Mouse (Mus musculus) hindbrain, embryonic 14.5 days (tissue): ENCODE results near the gene Mrtfa. TPM values are rescaled to one million over a fixed set of nuclear protein-coding genes. Genes with fewer than 3 reads are reported as not detected.

Experiments
- ATAC-seq: fragments of 200-750 bp; cut with Nextera tagmentation; 2 replicates; pipeline ENCODE4 v1.8.0; 2017; ENCODE audit warnings: moderate number of reproducible peaks, mild to moderate bottlenecking, moderate TSS enrichment, moderate library complexity; ENCODE audit not compliant: low FRiP score
- DNase-seq: peaks from one replicate; pipeline ENCODE4 v3.0.0-alpha.2; 2015; ENCODE audit warnings: low spot score
- H3K27ac ChIP-seq: fragments of 300-500 bp; sonication (generic); 2 replicates; pipeline ENCODE4 v1.5.1; 2014; ENCODE audit warnings: mild to moderate bottlenecking, moderate library complexity
- H3K27me3 ChIP-seq: fragments of 300-500 bp; sonication (generic); 2 replicates; pipeline ENCODE4 v1.6.1; 2014; ENCODE audit warnings: mild to moderate bottlenecking, low read length, mixed read lengths; ENCODE audit not compliant: control insufficient read depth, insufficient read depth
- H3K36me3 ChIP-seq: fragments of 300-500 bp; sonication (generic); replicated peaks from 2 replicates; pipeline ENCODE4 v1.6.1; 2014; ENCODE audit not compliant: control insufficient read depth, insufficient read depth
- H3K4me1 ChIP-seq: fragments of 300-500 bp; sonication (generic); replicated peaks from 2 replicates; pipeline ENCODE4 v1.6.1; 2014; ENCODE audit warnings: antibody characterized with exemption, low read length, mixed read lengths; ENCODE audit not compliant: control insufficient read depth, insufficient read depth
- H3K4me2 ChIP-seq: fragments of 300-500 bp; sonication (generic); replicated peaks from 2 replicates; pipeline ENCODE4 v1.6.1; 2014; ENCODE audit warnings: mild to moderate bottlenecking, moderate library complexity
- H3K4me3 ChIP-seq: fragments of 300-500 bp; sonication (generic); replicated peaks from 2 replicates; pipeline ENCODE4 v1.5.1; 2014; ENCODE audit warnings: mild to moderate bottlenecking, low read length
- H3K9ac ChIP-seq: fragments of 300-500 bp; sonication (generic); 2 replicates; pipeline ENCODE4 v1.6.1; 2014
- H3K9me3 ChIP-seq: fragments of 300-500 bp; sonication (generic); 2 replicates; pipeline ENCODE4 v1.6.1; 2016; ENCODE audit warnings: low read length; ENCODE audit not compliant: control insufficient read depth
- WGBS: fragments of 180-500 bp; shearing (Covaris S2); extraction: QIAGEN DNeasy Blood & Tissue Kit; methylation state at CpG from one replicate; pipeline ENCODE4 v1.1.7; 2014; 5-methylcytosine and 5-hydroxymethylcytosine counted together
- polyA plus RNA-seq: library from polyadenylated mRNA; unstranded; fragments of >200 nt; fragmentation: Nextera tagmentation; extraction: Ambion mirVana; gene quantifications from 2 replicates; pipeline ENCODE4 v1.2.1, GENCODE M21; 2014

Mrtfa gene
- polyA plus RNA-seq, 1 experiment from 2014 or later = 31.5 TPM

DNA sequence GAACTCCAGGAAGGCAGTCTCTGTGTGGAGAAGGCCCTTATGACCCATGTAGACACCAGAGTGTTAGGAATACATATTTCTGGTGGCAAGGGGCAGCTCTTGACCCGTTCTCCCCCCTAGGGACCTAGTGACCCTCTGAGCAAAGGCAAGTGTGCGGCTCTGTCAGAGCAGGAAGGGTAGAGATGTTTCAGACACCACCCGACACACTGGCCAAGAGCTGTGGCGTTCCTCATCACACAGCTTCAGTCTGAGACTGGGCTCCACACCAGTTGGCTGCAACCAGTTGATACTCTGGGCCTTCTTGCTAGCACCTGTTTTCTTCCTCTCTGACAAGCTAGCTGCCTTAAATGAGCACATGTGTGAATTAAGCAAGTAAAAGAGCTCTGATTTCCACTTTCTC lies 158.9 kb downstream of the Mrtfa start:
- no peak overlapping the region for H3K4me3 ChIP-seq
- no peak overlapping the region for H3K9ac ChIP-seq
- H3K9me3 ChIP-seq = no peaks in the 10 kb centered on the region
- 85% methylated on average over 4 of the region's 4 CpGs for WGBS
- no peak overlapping the region for H3K27ac ChIP-seq
- ATAC-seq = no peak
- peaks cover 8% of the 10 kb centered on the region for H3K4me1 ChIP-seq
- no peaks in the 10 kb centered on the region for H3K27me3 ChIP-seq
- no peaks in the 10 kb centered on the region for H3K36me3 ChIP-seq
- DNase-seq = no peak
- no peak overlapping the region for H3K4me2 ChIP-seq

DNA sequence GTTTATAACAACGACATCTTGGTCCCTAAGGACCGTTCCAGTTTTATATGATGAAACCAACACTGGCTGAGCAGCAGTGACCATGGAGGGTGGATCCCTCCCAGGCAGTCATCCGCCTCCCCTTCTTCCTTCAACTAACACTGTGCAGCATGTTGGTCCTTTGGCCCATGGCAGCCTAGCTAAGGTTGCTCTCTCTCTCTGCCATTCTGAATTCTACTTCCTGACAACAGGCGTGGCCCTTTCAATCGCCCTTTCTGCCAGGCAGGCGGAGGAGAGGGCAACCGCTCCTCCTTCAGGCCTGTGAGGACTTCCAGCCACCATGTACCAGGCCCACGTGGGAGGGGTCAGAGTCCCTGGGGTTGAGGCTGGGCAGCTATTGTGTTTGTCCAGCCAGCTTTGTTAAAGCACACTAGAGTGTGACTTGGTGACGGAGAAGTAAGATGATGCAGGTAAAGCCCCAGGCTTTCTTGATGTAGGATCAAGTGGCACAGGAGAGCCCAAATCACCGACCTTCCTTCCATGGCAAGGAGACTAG lies 159.6 kb downstream of the Mrtfa start:
- ATAC-seq = no peak

GRCm38 (mm10) chr15:81027378-81028173 lies 163.0 kb downstream of the Mrtfa start:
- ATAC-seq = peak; percentile 37; the same call in 1 of the 2 replicates
- Histone ChIP-seq H3K4me2 (no peak overlapping the region), H3K27me3 (no peaks in the 10 kb centered on the region), H3K4me3 (no peak overlapping the region), H3K36me3 (no peaks in the 10 kb centered on the region), H3K4me1 (no peaks in the 10 kb centered on the region), H3K27ac (0 out of 2 replicates have a peak overlapping the region, but pooled peaks have one; percentile 26), H3K9me3 (no peaks in the 10 kb centered on the region), H3K9ac (no peak overlapping the region)
- peak; percentile 88 for DNase-seq
- WGBS = 43% methylated on average over 8 of the region's 8 CpGs

More for the DNA sequence above, 159.6 kb downstream of the Mrtfa start:
- peaks cover 8% of the 10 kb centered on the region for H3K4me1 ChIP-seq
- no peak overlapping the region for H3K9ac ChIP-seq
- DNase-seq = no peak
- no peaks in the 10 kb centered on the region for H3K36me3 ChIP-seq
- no peak overlapping the region for H3K27ac ChIP-seq
- no peak overlapping the region for H3K4me2 ChIP-seq
- no peaks in the 10 kb centered on the region for H3K9me3 ChIP-seq
- no peak overlapping the region for H3K4me3 ChIP-seq
- 55% methylated on average over 10 of the region's 10 CpGs for WGBS
- no peaks in the 10 kb centered on the region for H3K27me3 ChIP-seq

- H3K36me3 ChIP-seq = peaks cover 3% of the 10 kb centered on the region
- DNase-seq (no peak), ATAC-seq (no peak)
- H3K4me1 ChIP-seq = no peaks in the 10 kb centered on the region
- H3K9me3 ChIP-seq = no peaks in the 10 kb centered on the region
- 83% methylated on average over 5 of the region's 5 CpGs for WGBS
- no peak overlapping the region for H3K9ac ChIP-seq
- no peaks in the 10 kb centered on the region for H3K27me3 ChIP-seq
- no peak overlapping the region for H3K4me2 ChIP-seq
- no peak overlapping the region for H3K4me3 ChIP-seq
- no peak overlapping the region for H3K27ac ChIP-seq
Measured at GRCm38 (mm10) chr15:81026901-81027300, 163.7 kb downstream of the Mrtfa start.

GRCm38 (mm10) chr15:81023842-81024241 lies 166.7 kb downstream of the Mrtfa start:
- no peak overlapping the region for H3K27ac ChIP-seq

DNA sequence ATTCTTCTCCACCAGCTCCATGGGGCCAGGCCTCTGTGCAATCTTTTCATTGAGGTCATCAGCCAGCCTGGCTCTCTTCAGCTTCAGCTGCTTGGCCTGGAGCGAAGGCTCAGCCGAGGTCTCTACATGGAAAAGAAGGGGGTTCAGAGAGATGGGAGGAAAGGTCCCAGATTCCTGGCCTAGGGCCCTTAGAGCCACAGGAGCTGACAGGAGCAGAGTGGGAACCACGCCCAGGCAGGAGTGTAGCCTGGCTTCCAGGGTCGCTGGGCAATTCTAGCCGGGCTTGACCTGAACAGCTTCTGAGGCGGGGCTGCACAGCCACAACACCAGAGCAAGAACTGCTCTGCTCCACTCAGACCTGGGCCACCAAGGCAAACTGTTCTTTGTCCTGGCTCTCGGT lies 168.1 kb downstream of the Mrtfa start:
- no peaks in the 10 kb centered on the region for H3K9me3 ChIP-seq
- 90% methylated on average over 7 of the region's 7 CpGs for WGBS
- H3K4me3 ChIP-seq = no peak overlapping the region
- H3K4me1 ChIP-seq = no peaks in the 10 kb centered on the region
- H3K4me2 ChIP-seq = no peak overlapping the region
- H3K27ac ChIP-seq = no peak overlapping the region
- ATAC-seq = no peak
- no peaks in the 10 kb centered on the region for H3K27me3 ChIP-seq
- H3K9ac ChIP-seq = no peak overlapping the region
- DNase-seq = no peak
- peaks cover 41% of the 10 kb centered on the region for H3K36me3 ChIP-seq

More at GRCm38 (mm10) chr15:81023842-81024241, 166.7 kb downstream of the Mrtfa start:
- WGBS = 90% methylated on average over 9 of the region's 9 CpGs
- no peak for DNase-seq
- Histone ChIP-seq H3K4me2 (no peak overlapping the region), H3K9ac (no peak overlapping the region), H3K27me3 (no peaks in the 10 kb centered on the region), H3K36me3 (peaks cover 28% of the 10 kb centered on the region), H3K9me3 (no peaks in the 10 kb centered on the region), H3K4me3 (no peak overlapping the region), H3K4me1 (no peaks in the 10 kb centered on the region)
- no peak for ATAC-seq

DNA sequence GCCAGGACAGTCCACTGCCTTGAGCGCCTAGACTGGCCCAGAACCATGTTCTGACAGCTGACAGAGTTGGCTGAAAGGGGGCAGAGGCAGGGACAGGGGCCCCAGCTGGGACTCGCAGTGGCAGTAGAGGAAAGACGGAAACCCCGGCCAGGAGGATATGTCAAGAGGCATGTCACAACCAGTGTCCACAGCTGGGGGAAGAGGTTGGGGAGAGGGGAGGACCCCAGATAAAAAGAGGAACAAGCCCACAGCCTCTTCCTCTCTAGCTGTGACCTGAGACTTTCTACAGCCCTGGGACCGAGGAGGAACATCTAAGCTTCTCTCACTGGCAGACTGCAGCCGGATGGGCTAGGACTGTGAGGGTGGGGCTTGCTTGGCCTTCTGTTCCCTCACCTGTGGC lies 169.2 kb downstream of the Mrtfa start:
- Histone ChIP-seq H3K9ac (no peak overlapping the region), H3K4me1 (no peaks in the 10 kb centered on the region), H3K4me3 (no peak overlapping the region), H3K27me3 (no peaks in the 10 kb centered on the region), H3K27ac (no peak overlapping the region), H3K36me3 (peaks cover 52% of the 10 kb centered on the region), H3K4me2 (no peak overlapping the region), H3K9me3 (no peaks in the 10 kb centered on the region)
- WGBS = 88% methylated on average over 6 of the region's 6 CpGs
- ATAC-seq = no peak
- DNase-seq = no peak

- no peak overlapping the region for H3K4me2 ChIP-seq
- DNase-seq (no peak), ATAC-seq (no peak)
- WGBS = 95% methylated on average over 7 of the region's 7 CpGs
- H3K4me3 ChIP-seq = no peak overlapping the region
- H3K4me1 ChIP-seq = no peaks in the 10 kb centered on the region
- no peak overlapping the region for H3K9ac ChIP-seq
- peaks cover 92% of the 10 kb centered on the region for H3K36me3 ChIP-seq
- no peaks in the 10 kb centered on the region for H3K9me3 ChIP-seq
- H3K27ac ChIP-seq = no peak overlapping the region
- no peaks in the 10 kb centered on the region for H3K27me3 ChIP-seq
Measured at GRCm38 (mm10) chr15:81017308-81017707, 173.2 kb downstream of the Mrtfa start.

DNA sequence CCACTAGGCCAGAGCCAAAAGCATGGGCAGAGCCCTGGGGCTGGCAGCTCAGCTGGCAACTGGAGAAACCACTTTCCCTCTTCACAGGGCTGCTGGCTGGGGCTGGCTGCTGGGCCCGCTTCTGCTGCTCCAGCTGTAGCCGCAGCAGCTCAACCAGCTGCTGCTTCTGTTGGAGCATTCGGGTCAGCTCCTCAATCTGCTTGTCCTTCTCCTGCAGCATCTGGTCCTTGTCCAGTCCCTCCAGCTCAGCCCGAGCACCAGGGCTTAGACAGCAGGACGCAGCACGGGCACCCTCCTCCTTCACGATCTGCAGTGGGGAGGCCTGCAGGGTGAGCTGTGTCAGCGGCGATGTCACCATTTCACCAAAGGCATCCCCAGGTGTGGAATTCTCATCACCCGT lies 174.1 kb downstream of the Mrtfa start:
- ATAC-seq = no peak
- DNase-seq = no peak
- no peaks in the 10 kb centered on the region for H3K27me3 ChIP-seq
- H3K4me3 ChIP-seq = no peak overlapping the region
- H3K9me3 ChIP-seq = no peaks in the 10 kb centered on the region
- no peak overlapping the region for H3K4me2 ChIP-seq
- 90% methylated on average over 10 of the region's 10 CpGs for WGBS
- H3K36me3 ChIP-seq = peaks cover 95% of the 10 kb centered on the region
- no peak overlapping the region for H3K27ac ChIP-seq
- H3K9ac ChIP-seq = no peak overlapping the region
- no peaks in the 10 kb centered on the region for H3K4me1 ChIP-seq
